Mouse (Mus musculus): ENCODE data around the gene Eno2. TPM values are rescaled to one million over a fixed set of nuclear protein-coding genes. Genes with fewer than 3 reads are reported as not detected.
"Not testable (repeated sequence)": the region's sequence is repeated elsewhere in the genome, so short reads cannot be mapped to it uniquely, and the experiment has no call there.

Eno2 gene
- total RNA-seq, 2 experiments from 2014 or later: 956 to 1,045 TPM

GRCm38 (mm10) chr6:124805341-124806321, 36.2 kb upstream of the Eno2 start:
- DNase-seq: peak; percentile 95

GRCm38 (mm10) chr6:124804341-124804740, 34.9 kb upstream of the Eno2 start:
- no peak for DNase-seq

- not testable (repeated sequence) for DNase-seq
Observed at GRCm38 (mm10) chr6:124803691-124804090, 34.2 kb upstream of the Eno2 start.

GRCm38 (mm10) chr6:124803061-124803460, 33.6 kb upstream of the Eno2 start:
- no peak for DNase-seq

- DNase-seq: not testable (repeated sequence)
Observed at GRCm38 (mm10) chr6:124802400-124802799, 32.9 kb upstream of the Eno2 start.

GRCm38 (mm10) chr6:124796200-124796599, 26.7 kb upstream of the Eno2 start:
- DNase-seq: no peak

- no peak for DNase-seq
Observed at GRCm38 (mm10) chr6:124795781-124796180, 26.3 kb upstream of the Eno2 start.

GRCm38 (mm10) chr6:124791911-124792310, 22.4 kb upstream of the Eno2 start:
- DNase-seq: no peak

- no peak for DNase-seq
Observed at GRCm38 (mm10) chr6:124790121-124790520, 20.6 kb upstream of the Eno2 start.

GRCm38 (mm10) chr6:124789519-124789918, 20.0 kb upstream of the Eno2 start:
- no peak for DNase-seq

GRCm38 (mm10) chr6:124787722-124788121, 18.2 kb upstream of the Eno2 start:
- no peak for DNase-seq

- DNase-seq: no peak
Observed at GRCm38 (mm10) chr6:124786756-124787420, 17.4 kb upstream of the Eno2 start.

- no peak for DNase-seq
Observed at GRCm38 (mm10) chr6:124782436-124782835, 13.0 kb upstream of the Eno2 start.

- no peak for DNase-seq
Observed at GRCm38 (mm10) chr6:124780917-124781316, 11.4 kb upstream of the Eno2 start.

GRCm38 (mm10) chr6:124779984-124780416, 10.5 kb upstream of the Eno2 start:
- DNase-seq: no peak

GRCm38 (mm10) chr6:124779222-124779983, 9.9 kb upstream of the Eno2 start, which contains the start of gene Lrrc23:
Gene Lrrc23, minus strand, starts transcription at chr6:124779727.
- no peak for DNase-seq

GRCm38 (mm10) chr6:124770511-124770910, 1.0 kb upstream of the Eno2 start:
- DNase-seq: no peak

- no peak for DNase-seq
Observed at GRCm38 (mm10) chr6:124770013-124770412, 540 bp upstream of the Eno2 start.

GRCm38 (mm10) chr6:124768704-124769044, 799 bp downstream of the Eno2 start:
- no peak for DNase-seq

GRCm38 (mm10) chr6:124767920-124768703, 1.4 kb downstream of the Eno2 start:
- DNase-seq: no peak

GRCm38 (mm10) chr6:124767536-124767919, 1.9 kb downstream of the Eno2 start:
- no peak for DNase-seq

- no peak for DNase-seq
Observed at GRCm38 (mm10) chr6:124765951-124766350, 3.5 kb downstream of the Eno2 start.

Measured in layer of hippocampus, postnatal 36 days (tissue).